Mouse (Mus musculus) CH12.LX (cell line): ENCODE results near the gene Gltpd2. TPM values are rescaled to one million over a fixed set of nuclear protein-coding genes. Genes with fewer than 3 reads are reported as not detected.

Source experiments
- DNase-seq: peaks from one replicate; pipeline ENCODE4 v3.0.0-alpha.2; 2013; ENCODE audit errors: extremely low read depth
- H3K27ac ChIP-seq: 2 replicates; pipeline ENCODE4 v1.5.1; 2012; ENCODE audit warnings: low read depth, mild to moderate bottlenecking, control low read depth, moderate library complexity; ENCODE audit not compliant: insufficient read depth
- H3K27me3 ChIP-seq: replicated peaks from 2 replicates; pipeline ENCODE3; 2012; ENCODE audit warnings: inconsistent platforms
- H3K36me3 ChIP-seq, 2 experiments: replicated peaks in 1 of 2; 2 replicates each; pipeline versions ENCODE3 to v1.6.1; 2012; ENCODE audit warnings: inconsistent platforms in 1 of 2, low read length in 1 of 2, mild to moderate bottlenecking in 1 of 2, mixed read lengths in 1 of 2, moderate library complexity in 1 of 2; ENCODE audit not compliant: control insufficient read depth in 1 of 2, insufficient read depth in 1 of 2
- H3K4me1 ChIP-seq, 2 experiments: 2 replicates each; pipeline ENCODE4 v1.6.1; 2012; ENCODE audit warnings: inconsistent platforms in 1 of 2, moderate library complexity in 1 of 2; ENCODE audit not compliant: insufficient read depth in 2 of 2, control insufficient read depth in 1 of 2
- H3K4me2 ChIP-seq: 2 replicates; pipeline ENCODE4 v1.6.1; 2012; ENCODE audit warnings: low read depth, mild to moderate bottlenecking, control low read depth; ENCODE audit not compliant: poor library complexity, insufficient read depth, severe bottlenecking
- H3K4me3 ChIP-seq, 3 experiments: fragments of 150-350 bp in 1 of 3; sonication (generic) in 1 of 3; replicated peaks in 1 of 3; 2 replicates each; pipeline versions ENCODE3 to v1.5.1; 2011 to 2012; ENCODE audit warnings: low read depth in 2 of 3, low read length in 2 of 3, mild to moderate bottlenecking in 2 of 3, moderate library complexity in 2 of 3, control low read depth in 1 of 3, improper control_type of control experiment in 1 of 3, inconsistent platforms in 1 of 3, mixed read lengths in 1 of 3; ENCODE audit not compliant: poor library complexity in 1 of 3
- H3K79me2 ChIP-seq: replicated peaks from 2 replicates; pipeline ENCODE4 v1.6.1; 2012; ENCODE audit warnings: mild to moderate bottlenecking, moderate library complexity; ENCODE audit not compliant: control insufficient read depth, poor library complexity, insufficient read depth, severe bottlenecking; ENCODE audit errors: extremely low read depth
- H3K9ac ChIP-seq: 2 replicates; pipeline ENCODE4 v1.6.1; 2012; ENCODE audit warnings: low read depth, mild to moderate bottlenecking, control low read depth, moderate library complexity; ENCODE audit not compliant: insufficient read depth
- H3K9me3 ChIP-seq: replicated peaks from 2 replicates; pipeline ENCODE3; 2012; ENCODE audit warnings: low read length, inconsistent platforms, mixed read lengths
- BHLHE40 ChIP-seq: IDR thresholded peaks from 2 replicates; pipeline ENCODE4 v1.6.1; 2011; ENCODE audit warnings: mild to moderate bottlenecking, low read depth, low read length, improper control_type of control experiment
- CHD1 ChIP-seq: IDR thresholded peaks from 2 replicates; pipeline ENCODE4 v1.6.1; 2012; ENCODE audit warnings: low read depth, low read length, improper control_type of control experiment, inconsistent platforms
- CHD2 ChIP-seq: IDR thresholded peaks from 2 replicates; pipeline ENCODE4 v1.6.1; 2011; ENCODE audit warnings: low read length, improper control_type of control experiment
- CTCF ChIP-seq, 2 experiments: IDR thresholded peaks in 1 of 2; conservative IDR thresholded peaks in 1 of 2; 2 replicates each; pipeline ENCODE4 v1.5.1; 2011 to 2012; ENCODE audit warnings: low read depth in 2 of 2, low read length in 2 of 2, improper control_type of control experiment in 1 of 2, inconsistent platforms in 1 of 2, mild to moderate bottlenecking in 1 of 2, moderate library complexity in 1 of 2
- E2F4 ChIP-seq: IDR thresholded peaks from 2 replicates; pipeline ENCODE4 v1.6.1; 2011; ENCODE audit warnings: low read depth, low read length, improper control_type of control experiment; ENCODE audit not compliant: insufficient replicate concordance
- ELF1 ChIP-seq: IDR thresholded peaks from 2 replicates; pipeline ENCODE4 v1.6.1; 2014; ENCODE audit warnings: low read depth, mild to moderate bottlenecking, inconsistent platforms, low read length, improper control_type of control experiment
- EP300 ChIP-seq: IDR thresholded peaks from 2 replicates; pipeline ENCODE4 v1.6.1; 2011; ENCODE audit warnings: low read length, improper control_type of control experiment
- ETS1 ChIP-seq: conservative IDR thresholded peaks from 2 replicates; pipeline ENCODE4 v1.6.1; 2012; ENCODE audit warnings: low read depth, mild to moderate bottlenecking, inconsistent platforms, low read length, improper control_type of control experiment, moderate library complexity
- GABPA ChIP-seq: IDR thresholded peaks from 2 replicates; pipeline ENCODE4 v1.6.1; 2012; ENCODE audit warnings: low read depth, low read length, improper control_type of control experiment, inconsistent platforms; ENCODE audit not compliant: insufficient replicate concordance
- HCFC1 ChIP-seq: IDR thresholded peaks from 2 replicates; pipeline ENCODE4 v1.6.1; 2012; ENCODE audit warnings: low read depth, mild to moderate bottlenecking, inconsistent platforms, low read length, improper control_type of control experiment
- IRF4 ChIP-seq: IDR thresholded peaks from 2 replicates; pipeline ENCODE4 v1.6.1; 2014; ENCODE audit warnings: low read depth, mild to moderate bottlenecking, inconsistent platforms, low read length, improper control_type of control experiment
- JUN ChIP-seq: IDR thresholded peaks from 2 replicates; pipeline ENCODE4 v1.6.1; 2011; ENCODE audit warnings: low read depth, mild to moderate bottlenecking, low read length, improper control_type of control experiment, moderate library complexity; ENCODE audit not compliant: insufficient read depth
- JUND ChIP-seq: conservative IDR thresholded peaks from 2 replicates; pipeline ENCODE4 v1.6.1; 2011; ENCODE audit warnings: low read depth, low read length, improper control_type of control experiment
- KAT2A ChIP-seq: IDR thresholded peaks from 2 replicates; pipeline ENCODE4 v1.6.1; 2012; ENCODE audit warnings: low read length, improper control_type of control experiment, inconsistent platforms; ENCODE audit not compliant: insufficient replicate concordance
- MAFK ChIP-seq: IDR thresholded peaks from 2 replicates; pipeline ENCODE4 v1.6.1; 2011; ENCODE audit warnings: low read length, improper control_type of control experiment; ENCODE audit not compliant: insufficient replicate concordance
- MAX ChIP-seq: IDR thresholded peaks from 2 replicates; pipeline ENCODE4 v1.6.1; 2011; ENCODE audit warnings: low read length, improper control_type of control experiment
- MAZ ChIP-seq: IDR thresholded peaks from 2 replicates; pipeline ENCODE4 v1.6.1; 2012; ENCODE audit warnings: low read depth, mild to moderate bottlenecking, inconsistent platforms, low read length, improper control_type of control experiment, moderate library complexity
- MEF2A ChIP-seq: IDR thresholded peaks from 2 replicates; pipeline ENCODE4 v1.6.1; 2014; ENCODE audit warnings: low read depth, mild to moderate bottlenecking, inconsistent platforms, low read length, improper control_type of control experiment, borderline replicate concordance
- MXI1 ChIP-seq: IDR thresholded peaks from 2 replicates; pipeline ENCODE4 v1.6.1; 2011; ENCODE audit warnings: mild to moderate bottlenecking, low read depth, low read length, improper control_type of control experiment
- MYC ChIP-seq: IDR thresholded peaks from 2 replicates; pipeline ENCODE4 v1.6.1; 2011; ENCODE audit warnings: low read depth, mild to moderate bottlenecking, improper control_type of control experiment, low read length
- NELFE ChIP-seq: IDR thresholded peaks from 2 replicates; pipeline ENCODE4 v1.6.1; 2011; ENCODE audit warnings: low read depth, low read length, improper control_type of control experiment
- NRF1 ChIP-seq: IDR thresholded peaks from 2 replicates; pipeline ENCODE4 v1.6.1; 2014; ENCODE audit warnings: low read depth, mild to moderate bottlenecking, inconsistent platforms, low read length, improper control_type of control experiment, moderate library complexity
- PAX5 ChIP-seq: IDR thresholded peaks from 2 replicates; pipeline ENCODE4 v1.6.1; 2012; ENCODE audit warnings: low read length, inconsistent platforms, mixed read lengths
- POLR2A ChIP-seq: IDR thresholded peaks from 2 replicates; pipeline ENCODE4 v1.6.1; 2011; ENCODE audit warnings: low read depth, mild to moderate bottlenecking, improper control_type of control experiment, low read length
- POLR2AphosphoS2 ChIP-seq: IDR thresholded peaks from 2 replicates; pipeline ENCODE4 v1.6.1; 2011; ENCODE audit warnings: low read depth, low read length, improper control_type of control experiment
- RAD21 ChIP-seq: IDR thresholded peaks from 2 replicates; pipeline ENCODE4 v1.6.1; 2011; ENCODE audit warnings: low read depth, mild to moderate bottlenecking, low read length, improper control_type of control experiment, moderate library complexity
- RCOR1 ChIP-seq: conservative IDR thresholded peaks from 2 replicates; pipeline ENCODE4 v1.6.1; 2012; ENCODE audit warnings: low read depth, mild to moderate bottlenecking, inconsistent platforms, low read length, improper control_type of control experiment
- SIN3A ChIP-seq: IDR thresholded peaks from 2 replicates; pipeline ENCODE4 v1.6.1; 2012; ENCODE audit warnings: low read length, improper control_type of control experiment, inconsistent platforms
- SMC3 ChIP-seq: IDR thresholded peaks from 2 replicates; pipeline ENCODE4 v1.6.1; 2011; ENCODE audit warnings: low read depth, low read length, improper control_type of control experiment
- TBP ChIP-seq: conservative IDR thresholded peaks from 2 replicates; pipeline ENCODE4 v1.6.1; 2011; ENCODE audit warnings: low read depth, low read length, improper control_type of control experiment
- TCF12 ChIP-seq: IDR thresholded peaks from 2 replicates; pipeline ENCODE4 v1.6.1; 2014; ENCODE audit warnings: low read depth, mild to moderate bottlenecking, inconsistent platforms, low read length, improper control_type of control experiment
- UBTF ChIP-seq: IDR thresholded peaks from 2 replicates; pipeline ENCODE4 v1.6.1; 2012; ENCODE audit warnings: low read depth, mild to moderate bottlenecking, inconsistent platforms, low read length, improper control_type of control experiment, moderate library complexity
- USF1 ChIP-seq: IDR thresholded peaks from 2 replicates; pipeline ENCODE4 v1.6.1; 2014; ENCODE audit warnings: low read depth, mild to moderate bottlenecking, inconsistent platforms, low read length, improper control_type of control experiment
- USF2 ChIP-seq: conservative IDR thresholded peaks from 2 replicates; pipeline ENCODE4 v1.6.1; 2011; ENCODE audit warnings: low read depth, low read length, improper control_type of control experiment
- ZC3H11A ChIP-seq: IDR thresholded peaks from 2 replicates; pipeline ENCODE4 v1.6.1; 2012; ENCODE audit warnings: low read depth, mild to moderate bottlenecking, inconsistent platforms, low read length, improper control_type of control experiment
- ZKSCAN1 ChIP-seq: IDR thresholded peaks from 2 replicates; pipeline ENCODE4 v1.6.1; 2012; ENCODE audit warnings: low read depth, inconsistent platforms, low read length, improper control_type of control experiment, borderline replicate concordance
- ZMIZ1 ChIP-seq: IDR thresholded peaks from 2 replicates; pipeline ENCODE4 v1.6.1; 2012; ENCODE audit warnings: low read depth, mild to moderate bottlenecking, inconsistent platforms, low read length, improper control_type of control experiment
- ZNF384 ChIP-seq: IDR thresholded peaks from 2 replicates; pipeline ENCODE4 v1.6.1; 2012; ENCODE audit warnings: low read depth, low read length, improper control_type of control experiment, inconsistent platforms
- dilution Hi-C: fragments of 300-500 bp; cut with MboI; formaldehyde crosslinking; loops from 2 replicates; pipeline ENCODE4 v1.14.3; 2020; ENCODE audit warnings: low sequenced_read_pairs; ENCODE audit not compliant: extremely low pct_unique_long_range_greater_than_20kb, extremely low pct_ligation_motif_present
- in situ Hi-C: fragments of 300-500 bp; cut with MboI; formaldehyde crosslinking; loops from 3 replicates; pipeline ENCODE4 v1.14.3; 2019; ENCODE audit warnings: low sequenced_read_pairs, low pct_ligation_motif_present, low pct_unique_long_range_greater_than_20kb, mixed read lengths
- polyA plus RNA-seq: library from polyadenylated mRNA; unstranded; fragments of >175 nt; gene quantifications from 2 replicates; pipeline ENCODE4 v1.2.1, GENCODE M21; 2012; ENCODE audit warnings: low read depth; ENCODE audit not compliant: insufficient read length
- total RNA-seq, 2 experiments: library from RNA; depleted of rRNA; stranded (reverse); fragments of 300-350 nt in 1 of 2; fragments of >200 nt in 1 of 2; gene quantifications; 2 replicates each; pipeline ENCODE4 v1.2.3; 2012 to 2014

Gene Gltpd2
- total and polyA plus RNA-seq, 3 experiments = 0.19 TPM; not detected in 2

- H3K4me3 ChIP-seq = peak overlapping the region; percentile 82 to 97 (median 91)
- peak; percentile 37 for DNase-seq
- H3K27me3 ChIP-seq = no peaks in the 10 kb centered on the region
- in situ Hi-C loops = loop anchor here (5.0 kb wide), 1 partner anchor 36 kb away; the partner anchor contains the start of gene Psmb6
- H3K9me3 ChIP-seq = no peaks in the 10 kb centered on the region
- peak overlapping the region; percentile 75 for H3K4me2 ChIP-seq
- peaks cover 8 to 56% of the 10 kb centered on the region in 2 experiments; a peak in 3 of 4 replicates for H3K4me1 ChIP-seq
- peaks cover 3 to 36% of the 10 kb centered on the region in 2 experiments for H3K36me3 ChIP-seq
- dilution Hi-C loops = no loop called here
- peak overlapping the region; percentile 78 for H3K9ac ChIP-seq
- no peak overlapping the region for H3K27ac ChIP-seq
- TF ChIP-seq SIN3A (peak; percentile 83), EP300 (0 out of 2 replicates have a peak, but pooled peaks have one; percentile 36), ETS1 (no peak), RCOR1 (no peak), MXI1 (peak; percentile 95), E2F4 (no peak), MAX (peak; percentile 35), TCF12 (no peak), POLR2A (no peak), SMC3 (no peak), NRF1 (no peak; the same call in 1 of the 2 replicates), ZC3H11A (no peak), PAX5 (no peak), ZKSCAN1 (no peak), GABPA (no peak), ZMIZ1 (no peak), USF1 (no peak), USF2 (no peak), BHLHE40 (peak; percentile 38), RAD21 (no peak), HCFC1 (no peak), CHD1 (0 out of 2 replicates have a peak, but pooled peaks have one; percentile 21), JUND (no peak), MAFK (no peak), NELFE (no peak; the same call in 1 of the 2 replicates), MAZ (no peak), MYC (0 out of 2 replicates have a peak, but pooled peaks have one; percentile 27), CTCF (conservative IDR thresholded peaks at IDR 0.05 in 1 of 2, IDR thresholded peaks at IDR 0.05 in 1 of 2; ENCODE audit: low read depth in 2 of 2, low read length in 2 of 2) (no peak), UBTF (0 out of 2 replicates have a peak, but pooled peaks have one; percentile 40), CHD2 (no peak), KAT2A (no peak), JUN (no peak), TBP (no peak), ELF1 (peak; percentile 54), ZNF384 (no peak), MEF2A (no peak), IRF4 (no peak), POLR2AphosphoS2 (no peak)
- H3K79me2 ChIP-seq = peaks cover 17% of the 10 kb centered on the region
Measured at GRCm38 (mm10) chr11:70563470-70564275, 44.7 kb downstream of the Gltpd2 start.
